Mouse (Mus musculus) liver, adult 2 months (tissue): ENCODE measurements at regions not wholly inside any gene's neighbourhood (a gene's known extent, or its start where the extent isn't known, plus 50 kb on each side); places are given as distances from the start of the nearest gene placed in this dataset.

Experiments
- CTCF ChIP-seq: fragments of 200-500 bp; IDR thresholded peaks from 2 replicates; pipeline ENCODE4 v1.5.1; 2011; ENCODE audit warnings: low read depth, low read length, control low read depth
- POLR2A ChIP-seq: fragments of 200-500 bp; IDR thresholded peaks from 2 replicates; pipeline ENCODE4 v1.6.1; 2011; ENCODE audit warnings: low read length, control low read depth; ENCODE audit not compliant: insufficient read depth; ENCODE audit errors: extremely low read depth

GRCm38 (mm10) chr8:113083976-113084375 lies 514.1 kb downstream of the Cntnap4 start:
- TF ChIP-seq POLR2A (no peak), CTCF (no peak)
